Mouse (Mus musculus) A20 (cell line): Measurements from ENCODE around the gene Spen.

ENCODE experiments used
- DNase-seq: peaks from one replicate; pipeline ENCODE4 v3.0.0-alpha.2; 2011; ENCODE audit warnings: low read depth, low spot score

Spen gene

DNA sequence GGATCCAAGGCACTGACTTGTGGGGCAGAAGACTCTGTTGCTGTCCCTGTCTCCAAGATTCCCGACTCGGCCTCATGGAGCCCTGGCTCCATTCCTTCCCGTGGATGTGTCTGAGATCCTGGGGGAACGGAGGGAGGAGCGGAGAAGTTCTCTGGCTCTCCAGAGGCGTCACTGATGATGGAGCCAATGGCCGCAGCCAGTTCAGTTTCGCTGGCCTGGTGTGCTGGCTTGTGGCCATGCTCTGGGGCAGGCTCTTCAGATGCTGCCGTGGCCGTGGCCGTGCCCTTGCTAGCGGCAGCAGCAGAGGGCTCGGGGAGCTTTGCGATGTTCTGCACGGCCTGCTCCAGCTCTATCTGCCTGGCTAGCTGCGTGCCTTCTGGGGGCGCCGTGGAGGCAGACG, 64.0 kb downstream of the Spen start:
- DNase-seq, result no peak

DNA sequence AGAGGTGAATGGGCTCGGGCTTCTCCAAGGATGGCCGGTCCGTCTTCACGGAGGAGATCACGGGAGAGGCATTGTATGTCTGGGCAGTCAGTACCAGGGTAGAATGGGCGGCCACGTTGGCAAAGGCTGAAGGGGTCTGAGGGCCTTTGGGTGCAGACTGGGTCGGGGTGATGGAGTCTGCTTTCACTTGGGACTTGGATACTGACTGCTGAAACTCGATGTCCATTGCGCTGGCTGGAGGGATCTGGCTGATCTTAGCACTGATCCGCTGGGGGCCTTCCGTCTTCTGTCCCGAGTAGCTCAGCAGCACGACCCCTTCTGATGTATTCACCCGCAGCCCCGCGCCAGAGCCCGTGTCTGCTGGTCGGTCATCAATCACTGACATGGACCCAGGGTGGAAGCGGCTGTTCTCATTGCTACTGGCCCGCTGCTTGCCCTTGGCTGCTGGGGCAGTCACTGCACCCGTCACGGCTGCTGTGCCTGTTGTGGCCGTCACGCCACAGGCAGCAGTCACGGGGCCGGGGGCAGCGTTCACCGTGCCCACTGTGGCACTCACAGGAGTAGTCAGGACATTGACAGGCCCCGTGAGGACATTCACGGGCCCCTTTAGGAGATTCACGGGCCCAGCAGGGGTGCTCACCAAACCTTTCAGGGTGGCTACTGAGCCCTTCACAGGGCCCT, 65.6 kb downstream of the Spen start:
- no peak for DNase-seq

DNA sequence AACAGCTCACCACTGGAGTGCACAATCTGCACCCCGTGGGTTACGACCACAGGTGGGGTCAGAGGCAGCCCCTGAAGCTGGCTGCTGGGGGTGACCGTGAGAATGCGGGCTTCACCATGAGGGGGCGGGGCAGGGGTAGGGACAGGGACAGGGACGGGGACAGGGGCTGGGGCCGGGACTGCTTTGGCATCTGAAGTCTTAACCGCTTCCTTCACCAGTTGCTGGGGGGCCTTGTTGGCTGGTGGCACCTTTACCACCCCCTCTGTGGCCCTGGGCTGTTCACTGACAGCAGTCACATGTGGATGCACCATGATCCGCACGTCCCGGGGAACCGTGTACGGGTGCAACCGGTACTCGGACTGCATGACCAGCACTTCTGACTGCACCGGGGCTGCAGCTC, 66.9 kb downstream of the Spen start:
- no peak for DNase-seq

DNA sequence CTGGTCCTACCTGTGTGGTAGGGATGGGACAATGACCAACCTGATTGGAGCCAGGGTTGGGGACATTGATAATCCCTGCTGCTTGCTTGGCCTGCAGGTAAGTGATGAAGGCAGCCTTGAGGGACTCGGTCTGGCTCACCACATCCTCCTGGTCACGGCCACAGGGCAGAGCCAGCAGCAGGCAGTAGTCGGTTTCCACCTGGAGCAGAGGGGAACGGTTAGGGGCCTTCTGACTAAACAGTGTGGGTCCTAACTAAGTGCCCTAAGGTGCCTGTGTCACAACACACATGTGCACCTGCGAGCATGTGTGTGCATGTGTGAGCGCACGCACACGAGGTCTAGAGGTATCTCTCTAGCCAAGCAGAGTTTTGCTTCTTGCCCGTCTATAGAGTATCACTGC, 69.1 kb downstream of the Spen start:
- DNase-seq, result no peak

DNA sequence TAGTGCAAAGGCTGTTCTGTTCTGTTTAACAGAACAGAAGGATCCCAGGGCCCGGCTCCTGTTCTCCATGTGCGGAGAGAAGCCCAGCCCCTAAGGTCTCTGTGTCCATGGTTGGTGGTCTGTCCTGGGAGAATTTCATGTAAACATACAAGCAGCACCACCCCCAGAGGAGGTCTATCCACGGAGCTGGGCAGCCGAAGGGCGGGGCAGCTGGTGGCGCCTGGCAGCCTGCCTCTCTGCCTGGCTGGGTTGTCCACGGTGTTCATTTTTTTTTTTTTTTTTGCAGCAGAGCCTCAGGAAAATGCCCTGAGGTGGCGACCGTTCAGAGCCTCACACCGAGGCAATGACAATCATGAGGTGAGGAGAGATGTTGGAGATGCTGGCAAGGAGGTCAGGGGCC, 69.8 kb downstream of the Spen start:
- no peak for DNase-seq

DNA sequence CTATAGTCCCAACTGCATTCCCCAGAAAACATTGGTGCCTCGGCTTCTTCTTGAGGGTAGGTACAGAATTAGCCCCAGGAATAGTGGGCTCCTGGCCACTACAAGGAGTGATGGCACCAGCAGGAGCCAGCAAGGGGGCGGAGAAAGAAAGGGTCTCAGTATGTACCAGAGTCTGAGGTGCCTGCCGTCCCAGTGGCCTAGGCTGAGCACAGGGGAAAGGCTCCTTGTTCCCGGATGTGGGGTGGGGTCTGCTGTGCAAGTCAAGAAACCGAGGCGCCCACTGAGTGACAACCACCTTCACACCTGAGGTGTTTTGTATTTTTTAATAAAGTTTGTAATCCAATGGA, 70.8 kb downstream of the Spen start:
- DNase-seq, result no peak

DNA sequence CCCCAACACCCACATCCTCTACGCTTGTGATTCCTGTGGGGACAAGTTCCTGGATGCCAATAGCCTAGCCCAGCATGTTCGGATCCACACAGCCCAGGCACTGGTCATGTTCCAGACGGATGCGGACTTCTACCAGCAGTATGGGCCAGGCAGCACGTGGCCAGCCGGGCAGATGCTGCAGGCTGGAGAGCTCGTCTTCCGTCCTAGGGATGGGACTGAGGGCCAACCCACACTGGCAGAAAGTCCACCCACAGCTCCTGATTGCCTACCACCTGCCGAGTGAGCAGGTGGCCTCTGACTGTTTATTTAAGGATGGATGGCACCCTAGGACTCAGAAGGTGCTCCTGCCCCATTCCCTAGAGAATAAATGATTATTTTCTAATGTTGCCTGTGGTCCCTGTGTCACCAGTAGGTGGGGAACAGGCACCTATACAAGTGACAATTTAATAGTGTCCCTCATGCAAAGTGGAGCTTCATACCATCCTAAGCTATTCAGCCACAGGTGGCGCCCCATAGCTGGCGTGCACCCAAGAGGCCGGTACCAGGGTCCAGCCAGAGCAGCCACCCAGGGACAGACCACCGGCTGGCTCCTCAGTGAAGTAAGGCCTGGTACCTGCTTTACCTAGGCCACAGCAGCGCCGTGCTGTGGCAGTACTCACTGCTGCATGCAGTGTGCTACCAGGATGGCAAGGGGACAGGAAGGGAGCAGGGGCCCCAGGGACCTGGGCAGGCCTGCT, 71.4 kb downstream of the Spen start:
- no peak for DNase-seq

DNA sequence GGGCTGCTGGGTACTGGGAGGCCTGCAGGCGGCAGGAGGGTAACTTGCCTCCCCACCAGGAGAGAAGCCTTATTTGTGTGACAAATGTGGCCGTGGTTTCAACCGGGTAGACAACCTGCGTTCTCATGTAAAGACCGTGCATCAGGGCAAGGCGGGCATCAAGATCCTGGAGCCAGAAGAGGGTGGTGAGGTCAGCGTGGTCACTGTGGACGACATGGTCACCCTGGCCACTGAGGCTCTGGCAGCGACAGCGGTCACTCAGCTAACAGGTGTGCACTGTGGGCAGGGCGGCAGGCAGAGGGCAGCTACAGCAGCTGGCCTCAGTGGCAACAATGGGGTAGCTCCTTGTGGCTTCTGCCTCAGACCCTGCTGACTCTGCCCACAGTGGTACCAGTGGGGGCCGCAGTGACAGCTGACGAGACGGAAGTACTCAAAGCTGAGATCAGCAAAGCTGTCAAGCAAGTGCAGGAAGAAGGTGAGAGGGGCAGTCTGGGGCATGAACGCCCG, 72.1 kb downstream of the Spen start:
- no peak for DNase-seq

DNA sequence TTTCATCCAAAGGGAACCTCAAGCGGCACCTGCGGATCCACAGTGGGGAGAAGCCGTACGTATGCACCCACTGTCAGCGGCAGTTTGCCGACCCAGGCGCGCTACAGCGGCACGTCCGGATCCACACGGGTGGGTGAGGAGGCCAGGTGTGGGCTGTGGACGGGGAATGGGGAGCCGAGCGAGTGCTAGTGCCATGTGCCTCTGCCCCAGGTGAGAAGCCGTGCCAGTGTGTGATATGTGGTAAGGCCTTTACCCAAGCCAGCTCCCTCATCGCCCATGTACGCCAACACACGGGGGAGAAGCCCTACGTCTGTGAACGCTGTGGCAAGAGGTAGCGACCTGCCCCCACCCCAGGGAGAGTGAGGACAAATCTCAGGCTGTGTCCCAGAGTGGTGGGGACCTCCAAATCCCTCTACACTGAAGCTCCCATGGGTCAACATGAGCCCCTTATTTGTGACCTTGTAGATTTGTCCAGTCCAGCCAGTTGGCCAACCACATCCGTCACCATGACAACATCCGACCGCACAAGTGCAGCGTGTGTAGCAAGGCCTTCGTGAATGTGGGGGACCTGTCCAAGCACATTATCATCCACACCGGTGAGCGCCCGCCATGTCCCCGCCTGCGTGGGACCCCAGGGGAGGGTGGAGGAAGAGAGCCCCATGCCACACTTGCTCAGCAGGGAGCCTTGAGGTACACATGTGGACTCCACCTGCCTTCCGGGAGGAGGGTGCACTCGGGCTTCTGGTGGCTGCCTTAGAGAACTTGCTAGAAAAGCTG, 72.7 kb downstream of the Spen start:
- DNase-seq, result no peak

DNA sequence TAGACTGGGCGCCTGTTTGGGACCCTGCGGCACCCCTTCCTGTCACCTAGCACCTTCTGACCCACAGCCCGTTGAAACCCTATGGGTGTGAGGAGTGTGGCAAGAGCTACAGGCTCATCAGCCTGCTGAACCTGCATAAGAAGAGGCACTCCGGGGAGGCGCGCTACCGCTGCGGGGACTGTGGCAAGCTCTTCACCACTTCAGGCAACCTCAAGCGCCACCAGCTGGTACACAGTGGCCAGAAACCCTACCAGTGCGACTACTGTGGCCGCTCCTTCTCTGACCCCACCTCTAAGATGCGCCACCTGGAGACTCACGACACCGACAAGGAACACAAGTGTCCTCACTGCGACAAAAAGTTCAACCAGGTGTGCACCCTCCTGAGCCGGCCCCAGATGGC, 73.7 kb downstream of the Spen start:
- DNase-seq, result no peak

DNA sequence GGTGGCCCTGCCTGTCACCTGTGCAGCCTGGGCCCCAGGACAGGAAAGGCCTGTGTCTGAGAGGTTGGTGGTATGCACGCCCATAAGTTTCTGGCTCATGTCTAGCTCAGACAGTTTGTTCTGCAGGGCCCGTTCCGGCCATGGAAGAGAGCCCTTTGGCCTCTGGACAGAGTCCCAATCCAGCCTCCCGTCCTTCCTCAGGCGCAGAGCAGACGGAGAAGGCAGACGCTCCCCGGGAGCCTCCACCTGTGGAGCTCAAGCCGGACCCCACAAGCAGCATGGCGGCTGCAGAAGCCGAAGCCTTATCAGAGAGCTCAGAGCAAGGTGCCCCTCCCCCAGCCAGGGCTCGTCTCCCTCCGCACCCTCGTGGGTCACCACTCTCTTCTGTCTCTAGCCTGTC, 74.9 kb downstream of the Spen start:
- DNase-seq, result no peak

DNA sequence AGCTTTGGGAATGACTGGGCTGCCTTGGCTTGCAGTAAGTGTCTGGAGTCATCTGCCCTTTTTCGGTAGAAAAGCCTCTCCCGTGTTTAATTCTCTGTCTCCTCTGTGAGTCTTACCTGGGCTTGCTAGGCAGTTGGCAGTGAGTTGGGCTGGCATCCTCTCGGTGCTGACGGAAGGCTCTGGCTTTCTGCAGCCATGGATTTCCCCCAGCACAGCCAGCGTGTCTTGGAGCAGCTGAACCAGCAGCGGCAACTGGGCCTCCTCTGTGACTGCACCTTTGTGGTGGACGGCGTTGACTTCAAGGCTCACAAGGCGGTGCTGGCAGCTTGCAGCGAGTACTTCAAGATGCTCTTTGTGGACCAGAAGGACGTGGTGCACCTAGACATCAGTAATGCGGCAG, 76.8 kb downstream of the Spen start:
- no peak for DNase-seq

DNA sequence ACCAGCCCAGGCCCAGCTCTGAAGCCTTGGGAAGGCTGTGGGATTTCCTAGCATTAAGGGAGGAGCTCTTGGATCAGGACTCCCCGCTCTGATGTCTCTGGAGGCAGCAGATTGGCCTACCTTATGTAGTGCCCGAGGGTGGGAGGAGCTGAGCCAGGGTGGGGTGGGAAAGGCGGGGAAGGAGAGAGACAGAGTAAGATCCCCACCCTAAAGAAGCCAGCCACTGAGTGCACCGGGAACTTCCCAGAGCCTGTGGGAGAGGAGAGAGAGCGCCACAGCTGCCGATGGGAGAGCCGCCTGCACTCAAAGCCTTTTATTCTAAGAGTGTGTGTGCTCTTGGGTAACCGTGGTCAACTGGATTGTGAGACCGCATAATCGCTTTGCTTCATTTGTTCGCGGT, 77.3 kb downstream of the Spen start:
- no peak for DNase-seq

DNA sequence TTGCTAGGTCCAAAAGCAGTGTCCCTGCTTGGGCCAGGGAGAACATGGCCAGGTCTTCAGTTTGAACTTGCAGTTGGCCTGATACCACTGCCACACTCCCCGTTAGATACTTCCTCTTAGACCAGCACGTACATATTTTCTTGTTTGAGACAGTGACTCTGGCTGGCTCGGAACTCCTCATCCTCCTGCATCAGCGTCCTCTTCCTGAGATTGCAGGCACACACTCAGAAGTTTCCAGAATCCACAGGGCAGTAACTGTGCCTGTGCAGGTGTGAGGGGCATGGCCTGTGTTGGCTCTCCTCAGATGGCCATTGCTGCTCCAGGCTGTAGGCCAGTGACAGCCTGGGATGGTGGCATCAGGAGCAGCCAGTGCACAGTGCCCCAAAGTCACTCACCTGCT, 77.9 kb downstream of the Spen start:
- DNase-seq, result no peak

DNA sequence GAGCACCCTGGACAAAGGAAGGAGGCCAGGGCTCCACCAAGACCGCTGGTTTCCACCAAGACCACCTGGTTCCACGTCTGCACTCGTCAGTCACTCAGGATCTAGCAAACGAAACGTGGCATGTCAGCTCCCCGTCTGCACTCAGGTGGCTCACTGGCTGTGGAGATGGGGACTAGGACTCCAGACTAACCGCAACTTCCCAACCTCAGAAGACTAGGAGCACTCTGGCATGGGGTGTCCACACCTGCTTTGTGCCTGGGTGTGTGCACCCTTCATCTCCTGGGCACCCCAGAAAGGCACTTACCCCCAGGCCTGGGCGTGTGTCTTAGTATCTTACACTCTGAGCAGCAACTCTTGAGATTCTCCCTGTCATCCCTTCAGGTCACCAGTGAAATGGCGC, 78.6 kb downstream of the Spen start:
- no peak for DNase-seq

DNA sequence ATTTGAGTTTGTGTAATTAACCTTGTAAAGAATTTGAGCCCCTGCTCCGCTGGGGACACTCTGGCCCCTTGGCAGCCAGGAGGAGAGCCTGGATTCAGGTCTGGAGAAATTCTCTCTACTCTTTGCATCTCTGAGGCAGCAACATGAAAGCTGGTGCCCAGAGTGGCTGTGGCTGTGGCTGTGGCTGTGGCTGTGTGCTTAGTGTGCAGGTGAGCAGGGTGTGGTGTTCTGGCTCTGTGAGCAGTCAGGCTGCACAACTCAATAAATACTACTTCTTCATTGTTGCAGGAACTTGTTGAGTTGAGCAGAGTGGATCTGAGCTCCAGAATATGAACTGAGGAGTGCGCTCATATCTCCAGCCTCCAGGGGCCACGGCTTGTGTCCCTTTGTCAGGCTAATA, 79.5 kb downstream of the Spen start:
- DNase-seq, result no peak

DNA sequence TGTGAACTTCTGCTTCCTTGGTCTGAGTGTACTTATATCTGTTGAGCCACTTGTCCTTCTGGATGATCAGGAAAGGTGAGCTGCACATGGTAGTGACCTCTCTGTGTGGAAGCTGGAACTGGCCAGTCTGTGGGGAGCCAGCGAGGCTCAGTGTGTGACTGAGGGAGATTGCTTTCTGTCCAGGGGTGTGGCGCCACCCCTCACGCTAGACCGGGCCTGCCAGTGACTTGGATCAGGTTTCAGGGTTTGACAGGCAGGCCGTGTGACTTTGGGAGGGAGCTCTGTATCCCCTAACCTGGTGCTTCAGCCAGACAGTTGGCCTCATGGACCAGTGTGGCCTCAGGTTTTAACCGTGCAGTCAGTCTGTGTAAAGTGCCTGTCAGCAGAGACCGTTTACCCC, 80.2 kb downstream of the Spen start:
- DNase-seq, result no peak

DNA sequence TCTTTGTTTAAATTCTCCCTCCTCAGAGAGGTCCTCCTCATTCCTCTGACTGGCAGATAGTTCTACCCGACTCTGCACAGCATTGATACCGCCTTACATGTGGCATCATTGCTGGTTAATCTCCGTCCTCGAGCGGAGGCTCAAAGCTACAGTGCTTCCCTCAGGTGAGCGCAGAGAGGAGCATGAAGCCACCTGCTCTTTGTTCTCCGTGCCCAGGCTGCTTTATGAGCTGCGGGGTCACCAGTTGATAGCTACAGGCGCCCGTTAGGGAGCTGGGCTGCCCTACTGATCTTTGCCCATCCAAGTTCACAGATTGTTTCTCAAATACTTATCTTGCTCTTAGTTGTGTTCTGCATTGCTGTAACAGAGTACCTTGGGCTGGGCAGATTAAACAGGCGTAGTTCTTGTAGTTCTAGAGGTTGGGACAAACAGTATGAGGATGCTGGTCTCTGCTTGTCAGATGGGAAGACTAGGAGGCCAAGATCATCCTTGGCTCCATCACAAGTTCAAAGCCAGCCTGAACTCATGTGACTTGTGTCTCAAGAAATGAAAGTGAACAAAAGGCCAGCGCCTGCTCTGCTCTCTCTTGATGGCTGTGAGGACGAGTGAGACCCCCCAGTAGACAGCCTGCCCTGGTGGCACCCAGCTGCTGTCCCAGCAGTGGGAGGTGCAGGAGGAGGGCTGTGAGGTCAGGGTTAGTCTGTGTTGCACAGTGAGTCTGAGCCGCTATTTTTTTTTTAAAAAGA, 82.0 kb downstream of the Spen start:
- DNase-seq, result no peak

DNA sequence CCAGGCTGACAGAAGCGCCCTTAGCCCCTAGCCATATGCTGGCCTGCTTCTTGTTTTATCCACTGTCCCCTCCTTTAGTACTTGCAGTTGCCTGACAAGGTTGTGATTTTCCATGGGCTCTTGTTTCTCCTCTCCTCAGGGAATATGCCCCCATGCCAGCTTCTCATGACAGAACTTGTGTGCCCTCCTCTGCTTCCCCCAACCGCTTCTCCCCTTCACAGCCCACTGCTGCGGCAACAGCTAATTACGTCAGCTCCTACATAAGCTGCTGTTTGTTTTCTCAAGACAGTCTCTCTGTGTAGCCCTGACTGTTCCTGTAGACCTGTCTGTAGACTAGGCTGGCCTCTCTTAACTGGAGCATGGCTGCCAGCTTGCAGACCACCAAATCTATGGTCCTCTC, 82.9 kb downstream of the Spen start:
- no peak for DNase-seq

DNA sequence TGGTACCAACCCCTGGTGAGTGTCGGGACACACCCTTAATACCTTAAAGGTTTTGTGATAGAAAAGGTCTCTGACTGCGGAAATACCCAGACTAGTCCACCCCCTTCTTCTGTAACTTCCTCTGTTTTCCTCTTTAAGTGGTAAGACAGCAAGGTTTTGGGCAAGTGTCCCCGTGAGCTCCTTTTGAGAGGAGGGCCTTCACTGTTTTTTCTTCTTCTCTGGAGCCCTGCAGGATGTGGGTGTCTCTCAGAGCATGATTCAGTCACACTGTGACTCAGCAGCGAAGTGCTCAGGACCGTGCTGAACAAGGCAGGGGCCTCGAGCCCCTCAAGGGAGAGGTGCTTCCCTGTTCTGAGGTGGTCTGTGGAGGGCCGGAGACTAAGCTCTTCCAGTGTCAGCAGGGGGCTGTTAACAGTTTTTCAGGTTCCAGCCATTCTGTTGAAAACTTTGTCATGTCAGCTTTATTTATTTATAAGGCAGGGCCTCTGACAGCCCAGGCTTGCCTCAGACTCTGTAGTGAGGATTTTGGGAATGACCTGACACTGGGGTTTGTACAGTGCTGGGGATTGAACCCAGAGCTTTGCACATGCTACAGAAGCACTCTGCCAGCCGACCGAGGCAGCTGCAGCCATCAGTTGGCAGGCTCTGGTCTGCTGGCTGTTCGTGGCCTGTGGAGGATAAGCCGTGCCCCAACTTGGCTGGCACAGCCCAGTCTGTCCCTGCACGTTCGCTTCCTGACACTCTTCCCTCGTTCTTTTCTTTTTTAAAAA, 83.6 kb downstream of the Spen start:
- no peak for DNase-seq

DNA sequence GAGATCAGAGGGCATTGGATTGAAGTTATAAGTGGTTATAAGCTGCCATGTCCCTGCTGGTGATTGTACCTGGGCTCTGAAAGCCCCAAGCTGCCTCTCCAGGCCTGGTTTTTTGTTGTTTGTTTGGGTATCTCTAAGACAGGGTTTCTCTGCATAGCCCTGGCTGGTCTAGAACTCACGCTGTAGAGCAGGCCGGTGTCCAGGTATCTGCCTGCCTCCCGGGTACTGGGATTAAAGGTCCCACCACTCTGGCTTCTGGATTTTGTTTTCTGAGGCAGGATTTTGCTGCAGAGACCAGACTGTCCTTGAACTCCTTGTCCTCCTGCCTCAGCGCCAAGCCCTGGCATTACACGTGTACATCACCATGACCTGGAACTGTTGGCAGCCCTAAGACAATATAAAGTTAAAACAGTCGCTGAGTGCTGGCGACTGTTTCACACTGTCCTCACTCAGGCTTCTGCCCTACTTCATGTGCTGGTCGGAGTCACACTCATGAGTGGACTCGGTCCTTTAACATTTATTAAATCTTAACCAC, 86.4 kb downstream of the Spen start:
- DNase-seq, result no peak
